Mouse (Mus musculus): ENCODE data around the gene Cacnb2. TPM values are rescaled to one million over a fixed set of nuclear protein-coding genes. Genes with fewer than 3 reads are reported as not detected.

Gene Cacnb2
- polyA plus RNA-seq, 1 experiment from 2014 or later = 1.7 TPM

GRCm38 (mm10) chr2:15026817-15027216 is 423.9 kb downstream of the Cacnb2 start:
- no peaks in the 10 kb centered on the region for H3K27me3 ChIP-seq
- H3K4me1 ChIP-seq = no peaks in the 10 kb centered on the region
- peaks cover 8% of the 10 kb centered on the region for H3K36me3 ChIP-seq
- no peak overlapping the region for H3K9ac ChIP-seq
- H3K4me2 ChIP-seq = no peak overlapping the region
- ATAC-seq (replicated peaks; ENCODE audit: low FRiP score) = no peak
- H3K4me3 ChIP-seq (replicated peaks) = no peak overlapping the region
- no peak overlapping the region for H3K27ac ChIP-seq
- WGBS = 84% methylated on average over 3 of the region's 3 CpGs
- H3K9me3 ChIP-seq (replicated peaks) = no peaks in the 10 kb centered on the region

- no peaks in the 10 kb centered on the region for H3K27me3 ChIP-seq
- no peak overlapping the region for H3K4me2 ChIP-seq
- H3K4me1 ChIP-seq = no peaks in the 10 kb centered on the region
- no peak overlapping the region for H3K9ac ChIP-seq
- no peak overlapping the region for H3K27ac ChIP-seq
- no peak for ATAC-seq (replicated peaks; ENCODE audit: low FRiP score)
- 89% methylated on average over 1 of the region's 1 CpGs for WGBS
- no peak overlapping the region for H3K4me3 ChIP-seq (replicated peaks)
- no peaks in the 10 kb centered on the region for H3K9me3 ChIP-seq (replicated peaks)
- peaks cover 9% of the 10 kb centered on the region for H3K36me3 ChIP-seq
These were observed 424.9 kb downstream of the Cacnb2 start for GRCm38 (mm10) chr2:15027816-15028215.

Other genes with a start within 250 kb of the Cacnb2 start
- gene Slc39a12, start 214.8 kb upstream of the Cacnb2 start, polyA plus RNA-seq (2015; fragmentation: Nextera tagmentation; extraction: Ambion mirVana) = not detected in 2 replicates

All from kidney, embryonic 15.5 days (tissue).